Mouse (Mus musculus) gastrocnemius, adult 2 months (tissue): ENCODE measurements around the gene Rfx1. TPM values are rescaled to one million over a fixed set of nuclear protein-coding genes. Genes with fewer than 3 reads are reported as not detected.

Experiments
- DNase-seq: peaks from one replicate; pipeline ENCODE4 v3.0.0; 2022
- H3K27ac ChIP-seq: fragments of 200-600 bp; 2 replicates; pipeline ENCODE4 v1.8.1; 2022; ENCODE audit warnings: mild to moderate bottlenecking
- H3K4me3 ChIP-seq: fragments of 200-600 bp; 2 replicates; pipeline ENCODE4 v1.8.1; 2022; ENCODE audit warnings: mild to moderate bottlenecking, moderate library complexity
- CTCF ChIP-seq: fragments of 200-600 bp; IDR thresholded peaks from 2 replicates; pipeline ENCODE4 v1.8.1; 2022; ENCODE audit warnings: antibody characterized with exemption, mild to moderate bottlenecking, moderate library complexity
- intact Hi-C: fragments of 180-260 bp; cut with DNase I; formaldehyde crosslinking; loops from one replicate; pipeline ENCODE4 v1.15.1; 2025
- total RNA-seq, 2 experiments: library from RNA; stranded (reverse); gene quantifications; 2 replicates each; pipeline ENCODE4 v1.2.3; 2021

The Rfx1 gene
- total RNA-seq, 2 experiments from 2014 or later: 4.4 to 4.7 TPM

- intact Hi-C loops: loop anchor here (5.0 kb wide), 1 partner anchor 315 kb away; no protein-coding TSS in a partner anchor
- peak; percentile 80 for DNase-seq
- peak; percentile 81 for TF ChIP-seq CTCF
- Histone ChIP-seq H3K27ac (peak within 1 kb of the TSS; percentile 65), H3K4me3 (peak within 1 kb of the TSS; percentile 66)
Measured at GRCm38 (mm10) chr8:84042066-84042947, 24.3 kb upstream of the Rfx1 start, which contains the start of gene Il27ra. Gene Il27ra (minus strand): TSS chr8:84042589.

GRCm38 (mm10) chr8:84042948-84043342 lies 23.7 kb upstream of the Rfx1 start:
- DNase-seq: peak; percentile 54
- Histone ChIP-seq H3K4me3 (peak overlapping the region; percentile 66), H3K27ac (no peak overlapping the region)
- intact Hi-C loops: loop anchor here (5.0 kb wide), 1 partner anchor 314 kb away; no protein-coding TSS in a partner anchor
- no peak for TF ChIP-seq CTCF

- no peak overlapping the region for H3K4me3 ChIP-seq
- intact Hi-C loops: loop anchor here (5.0 kb wide), 1 partner anchor 313 kb away; no protein-coding TSS in a partner anchor
- no peak for TF ChIP-seq CTCF
- DNase-seq: no peak
- H3K27ac ChIP-seq: no peak overlapping the region
Measured at GRCm38 (mm10) chr8:84044103-84044502, 22.5 kb upstream of the Rfx1 start.

- Histone ChIP-seq H3K4me3 (no peak within 1 kb of the TSS), H3K27ac (no peak within 1 kb of the TSS)
- no peak for DNase-seq
- TF ChIP-seq CTCF: no peak
- intact Hi-C loops: loop anchor here (5.0 kb wide), 1 partner anchor 312 kb away; no protein-coding TSS in a partner anchor
Measured at GRCm38 (mm10) chr8:84044900-84045299, 21.7 kb upstream of the Rfx1 start, which contains the start of gene Rln3. Gene Rln3 (minus strand): TSS chr8:84045000.

- intact Hi-C loops: no loop called here
Measured at GRCm38 (mm10) chr8:84046505-84046904, 20.1 kb upstream of the Rfx1 start.

GRCm38 (mm10) chr8:84048171-84048570 lies 18.5 kb upstream of the Rfx1 start:
- H3K4me3 ChIP-seq: no peak overlapping the region
- intact Hi-C loops: no loop called here
- DNase-seq: no peak
- no peak overlapping the region for H3K27ac ChIP-seq
- no peak for TF ChIP-seq CTCF

More at GRCm38 (mm10) chr8:84046505-84046904, 20.1 kb upstream of the Rfx1 start:
- Histone ChIP-seq H3K27ac (no peak overlapping the region), H3K4me3 (no peak overlapping the region)
- TF ChIP-seq CTCF: no peak
- DNase-seq: no peak

GRCm38 (mm10) chr8:84052746-84053145 lies 13.9 kb upstream of the Rfx1 start:
- intact Hi-C loops: no loop called here
- no peak for DNase-seq
- TF ChIP-seq CTCF: no peak
- H3K4me3 ChIP-seq: no peak overlapping the region
- no peak overlapping the region for H3K27ac ChIP-seq

GRCm38 (mm10) chr8:84053229-84053628 lies 13.4 kb upstream of the Rfx1 start:
- intact Hi-C loops: no loop called here
- no peak for TF ChIP-seq CTCF

GRCm38 (mm10) chr8:84057827-84058226 lies 8.8 kb upstream of the Rfx1 start:
- no peak for TF ChIP-seq CTCF
- intact Hi-C loops: no loop called here
- DNase-seq: no peak
- Histone ChIP-seq H3K27ac (no peak overlapping the region), H3K4me3 (no peak overlapping the region)

More at GRCm38 (mm10) chr8:84053229-84053628, 13.4 kb upstream of the Rfx1 start:
- Histone ChIP-seq H3K4me3 (no peak overlapping the region), H3K27ac (no peak overlapping the region)
- DNase-seq: no peak

GRCm38 (mm10) chr8:84059226-84059625 lies 7.4 kb upstream of the Rfx1 start:
- no peak for TF ChIP-seq CTCF
- intact Hi-C loops: no loop called here
- Histone ChIP-seq H3K27ac (no peak overlapping the region), H3K4me3 (no peak overlapping the region)
- no peak for DNase-seq

GRCm38 (mm10) chr8:84060245-84060644 lies 6.4 kb upstream of the Rfx1 start:
- TF ChIP-seq CTCF: no peak
- Histone ChIP-seq H3K4me3 (no peak overlapping the region), H3K27ac (no peak overlapping the region)
- DNase-seq: no peak
- intact Hi-C loops: no loop called here

- Histone ChIP-seq H3K27ac (peak overlapping the region; percentile 38; the same call in 1 of the 2 replicates), H3K4me3 (no peak overlapping the region)
- DNase-seq: no peak
- no peak for TF ChIP-seq CTCF
- intact Hi-C loops: no loop called here
Measured at GRCm38 (mm10) chr8:84063861-84064610, 2.6 kb upstream of the Rfx1 start.
